Mouse (Mus musculus) midbrain, embryonic 16.5 days (tissue): ENCODE measurements around the gene Olfr1173. TPM values are rescaled to one million over a fixed set of nuclear protein-coding genes. Genes with fewer than 3 reads are reported as not detected.

Experiments
- ATAC-seq: fragments of 200-750 bp; cut with Nextera tagmentation; 2 replicates; pipeline ENCODE4 v1.8.0; 2017; ENCODE audit warnings: moderate TSS enrichment
- H3K27ac ChIP-seq: fragments of 300-500 bp; sonication (generic); 2 replicates; pipeline ENCODE4 v1.5.1; 2014; ENCODE audit warnings: mild to moderate bottlenecking, low read length, mixed read lengths
- H3K27me3 ChIP-seq: fragments of 300-500 bp; sonication (generic); 2 replicates; pipeline ENCODE4 v1.6.1; 2014; ENCODE audit warnings: low read depth, low read length, mixed read lengths; ENCODE audit not compliant: control insufficient read depth, insufficient read depth
- H3K36me3 ChIP-seq: fragments of 300-500 bp; sonication (generic); 2 replicates; pipeline ENCODE4 v1.6.1; 2014; ENCODE audit warnings: mild to moderate bottlenecking, low read length, moderate library complexity, mixed read lengths; ENCODE audit not compliant: control insufficient read depth, insufficient read depth
- H3K4me1 ChIP-seq: fragments of 300-500 bp; sonication (generic); 2 replicates; pipeline ENCODE4 v1.6.1; 2014; ENCODE audit warnings: mild to moderate bottlenecking, low read length, mixed read lengths; ENCODE audit not compliant: control insufficient read depth, insufficient read depth
- H3K4me2 ChIP-seq: fragments of 300-500 bp; sonication (generic); 2 replicates; pipeline ENCODE4 v1.6.1; 2014; ENCODE audit warnings: mild to moderate bottlenecking, low read length, mixed read lengths
- H3K4me3 ChIP-seq: fragments of 300-500 bp; sonication (generic); 2 replicates; pipeline ENCODE4 v1.5.1; 2014; ENCODE audit warnings: low read depth, mild to moderate bottlenecking, low read length, moderate library complexity, mixed read lengths
- H3K9ac ChIP-seq: fragments of 300-500 bp; sonication (generic); 2 replicates; pipeline ENCODE4 v1.6.1; 2014; ENCODE audit warnings: low read depth, low read length, mixed read lengths
- H3K9me3 ChIP-seq: fragments of 300-500 bp; sonication (generic); replicated peaks from 2 replicates; pipeline ENCODE4 v1.6.1; 2014; ENCODE audit warnings: mild to moderate bottlenecking, low read length, mixed read lengths; ENCODE audit not compliant: control insufficient read depth, poor library complexity, severe bottlenecking
- WGBS: fragments of 180-500 bp; shearing (Covaris S2); extraction: QIAGEN DNeasy Blood & Tissue Kit; methylation state at CpG from one replicate; pipeline ENCODE4 v1.1.7; 2014; 5-methylcytosine and 5-hydroxymethylcytosine counted together
- polyA plus RNA-seq: library from polyadenylated mRNA; unstranded; fragments of >200 nt; fragmentation: Nextera tagmentation; extraction: Ambion mirVana; gene quantifications from 2 replicates; pipeline ENCODE4 v1.2.1, GENCODE M21; 2015

Olfr1173 gene
- polyA plus RNA-seq: not detected in 2 replicates

- H3K36me3 ChIP-seq: no peaks in the 10 kb centered on the region
- H3K4me2 ChIP-seq: no peak within 1 kb of the TSS
- H3K27me3 ChIP-seq: no peaks in the 10 kb centered on the region
- H3K9ac ChIP-seq: no peak within 1 kb of the TSS
- ATAC-seq: no peak
- H3K27ac ChIP-seq: no peak within 1 kb of the TSS
- H3K4me3 ChIP-seq: no peak within 1 kb of the TSS
- no peaks in the 10 kb centered on the region for H3K9me3 ChIP-seq
- H3K4me1 ChIP-seq: no peaks in the 10 kb centered on the region
Measured at GRCm38 (mm10) chr2:88279775-88280174, at the start of gene Olfr1173. Olfr1173 (minus strand) TSS chr2:88279875.

GRCm38 (mm10) chr2:88327115-88327514 is 47.4 kb upstream of the Olfr1173 start, which contains the start of gene Olfr1175-ps:
Olfr1175-ps (minus strand) TSS chr2:88327215.
- Histone ChIP-seq H3K27ac (no peak within 1 kb of the TSS), H3K9me3 (no peaks in the 10 kb centered on the region), H3K4me2 (no peak within 1 kb of the TSS), H3K4me3 (no peak within 1 kb of the TSS), H3K9ac (no peak within 1 kb of the TSS), H3K4me1 (no peaks in the 10 kb centered on the region), H3K36me3 (no peaks in the 10 kb centered on the region), H3K27me3 (no peaks in the 10 kb centered on the region)
- 86% methylated on average over 2 of the region's 2 CpGs for WGBS
- no peak for ATAC-seq

GRCm38 (mm10) chr2:88315035-88315434 is 35.4 kb upstream of the Olfr1173 start, which contains the start of gene Olfr1174-ps:
Olfr1174-ps (minus strand) TSS chr2:88315135.
- Histone ChIP-seq H3K9me3 (no peaks in the 10 kb centered on the region), H3K27ac (no peak within 1 kb of the TSS), H3K27me3 (no peaks in the 10 kb centered on the region), H3K9ac (no peak within 1 kb of the TSS), H3K36me3 (no peaks in the 10 kb centered on the region), H3K4me3 (no peak within 1 kb of the TSS), H3K4me2 (no peak within 1 kb of the TSS), H3K4me1 (no peaks in the 10 kb centered on the region)
- WGBS: 96% methylated on average over 4 of the region's 4 CpGs
- no peak for ATAC-seq

GRCm38 (mm10) chr2:88228234-88228633 is 51.4 kb downstream of the Olfr1173 start, which contains the start of gene Olfr1170:
Olfr1170 (minus strand) TSS chr2:88228334.
- 76% methylated on average over 1 of the region's 1 CpGs for WGBS

More at GRCm38 (mm10) chr2:88228234-88228633, 51.4 kb downstream of the Olfr1173 start, which contains the start of gene Olfr1170:
- H3K27ac ChIP-seq: no peak within 1 kb of the TSS
- H3K9ac ChIP-seq: no peak within 1 kb of the TSS
- ATAC-seq: no peak
- no peak within 1 kb of the TSS for H3K4me2 ChIP-seq
- H3K4me3 ChIP-seq: no peak within 1 kb of the TSS
- no peaks in the 10 kb centered on the region for H3K9me3 ChIP-seq
- no peaks in the 10 kb centered on the region for H3K27me3 ChIP-seq
- no peaks in the 10 kb centered on the region for H3K4me1 ChIP-seq
- H3K36me3 ChIP-seq: no peaks in the 10 kb centered on the region

Other genes starting within 250 kb of the Olfr1173 start
- gene Olfr73, start 242.2 kb downstream of the Olfr1173 start, polyA plus RNA-seq: not detected in 2 replicates
- not detected in 2 replicates for gene Olfr1162, start 228.7 kb downstream of the Olfr1173 start, polyA plus RNA-seq
- not detected in 2 replicates for gene Olfr1163, start 208.0 kb downstream of the Olfr1173 start, polyA plus RNA-seq
- not detected in 2 replicates for gene Olfr1164, start 185.9 kb downstream of the Olfr1173 start, polyA plus RNA-seq
- gene Olfr1166, start 151.6 kb downstream of the Olfr1173 start, polyA plus RNA-seq: not detected in 2 replicates
- gene Olfr1167, start 124.7 kb downstream of the Olfr1173 start, polyA plus RNA-seq: not detected in 2 replicates
- not detected in 2 replicates for gene Olfr1168, start 98.0 kb downstream of the Olfr1173 start, polyA plus RNA-seq
- not detected in 2 replicates for gene Olfr1170, start 51.5 kb downstream of the Olfr1173 start, polyA plus RNA-seq
- not detected in 2 replicates for gene Olfr1174-ps, start 35.3 kb upstream of the Olfr1173 start, polyA plus RNA-seq
- not detected in 2 replicates for gene Olfr1175-ps, start 47.3 kb upstream of the Olfr1173 start, polyA plus RNA-seq
- gene Olfr1176, start 56.8 kb upstream of the Olfr1173 start, polyA plus RNA-seq: not detected in 2 replicates
- gene Olfr1177-ps, start 66.6 kb upstream of the Olfr1173 start, polyA plus RNA-seq: not detected in 2 replicates
- gene Olfr1178, start 107.2 kb upstream of the Olfr1173 start, polyA plus RNA-seq: not detected in 2 replicates
- not detected in 2 replicates for gene Olfr1179, start 126.6 kb upstream of the Olfr1173 start, polyA plus RNA-seq
- not detected in 2 replicates for gene Olfr1180, start 139.3 kb upstream of the Olfr1173 start, polyA plus RNA-seq
- not detected in 2 replicates for gene Olfr1181, start 146.3 kb upstream of the Olfr1173 start, polyA plus RNA-seq
- not detected in 2 replicates for gene Gm13757, start 169.3 kb upstream of the Olfr1173 start, polyA plus RNA-seq
- not detected in 2 replicates for gene Olfr1183, start 175.0 kb upstream of the Olfr1173 start, polyA plus RNA-seq
- not detected in 2 replicates for gene Olfr1184, start 203.7 kb upstream of the Olfr1173 start, polyA plus RNA-seq
- gene Olfr1185-ps1, start 213.4 kb upstream of the Olfr1173 start, polyA plus RNA-seq: not detected in 2 replicates
- gene Olfr1186, start 238.7 kb upstream of the Olfr1173 start, polyA plus RNA-seq: not detected in 2 replicates